Mouse (Mus musculus): ENCODE measurements around the gene Cdkal1. TPM values are rescaled to one million over a fixed set of nuclear protein-coding genes. Genes with fewer than 3 reads are reported as not detected.

The Cdkal1 gene
- polyA plus RNA-seq, 1 experiment from 2014 or later, result 8.7 TPM

GRCm38 (mm10) chr13:29860087-29860486 lies 4.6 kb upstream of the Cdkal1 start:
- Histone ChIP-seq H3K27me3 (ENCODE audit: insufficient read depth, low read length) (no peaks in the 10 kb centered on the region), H3K9me3 (ENCODE audit: low read length) (no peaks in the 10 kb centered on the region), H3K4me2 (ENCODE audit: low read depth, low read length) (no peak overlapping the region), H3K4me3 (ENCODE audit: low read depth, low read length) (no peak overlapping the region), H3K27ac (ENCODE audit: low read depth) (no peak overlapping the region), H3K36me3 (replicated peaks; ENCODE audit: insufficient read depth, low read length) (no peaks in the 10 kb centered on the region), H3K9ac (replicated peaks) (no peak overlapping the region), H3K4me1 (ENCODE audit: insufficient read depth) (no peaks in the 10 kb centered on the region)
- ATAC-seq (no peak), DNase-seq (no peak)
- WGBS (ENCODE audit: insufficient replicate concordance), result 61% methylated on average over 2 of the region's 2 CpGs
- TF ChIP-seq EP300 (IDR thresholded peaks at IDR 0.05; ENCODE audit: low read depth), result no peak
- no peak for TF ChIP-seq CTCF (IDR thresholded peaks at IDR 0.05; ENCODE audit: low read depth)

DNA sequence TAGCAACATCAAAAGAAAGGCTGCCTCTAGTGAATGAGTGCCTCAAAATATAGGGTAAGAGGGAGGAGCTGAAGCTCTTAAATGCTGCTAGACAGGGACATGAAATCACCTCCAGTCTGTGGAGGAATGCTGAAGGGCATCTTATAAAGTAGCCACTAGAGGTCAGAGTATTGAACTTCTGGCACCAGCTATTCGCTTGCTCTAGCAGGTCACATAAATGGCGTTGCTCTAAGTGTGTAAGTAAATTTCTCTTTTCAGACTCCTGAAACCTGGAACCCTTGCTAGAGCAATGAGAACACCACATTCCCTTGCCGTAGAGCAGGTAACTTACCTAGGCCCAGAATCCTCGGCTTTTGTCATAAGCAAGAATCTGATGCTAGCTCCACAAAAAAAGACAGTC lies 2.0 kb upstream of the Cdkal1 start:
- peak; percentile 53; the same call in 1 of the 2 replicates for ATAC-seq
- Histone ChIP-seq H3K36me3 (replicated peaks; ENCODE audit: insufficient read depth, low read length) (no peaks in the 10 kb centered on the region), H3K27ac (ENCODE audit: low read depth) (no peak overlapping the region), H3K4me1 (ENCODE audit: insufficient read depth) (no peaks in the 10 kb centered on the region), H3K27me3 (ENCODE audit: insufficient read depth, low read length) (no peaks in the 10 kb centered on the region), H3K9ac (replicated peaks) (no peak overlapping the region), H3K9me3 (ENCODE audit: low read length) (no peaks in the 10 kb centered on the region), H3K4me2 (ENCODE audit: low read depth, low read length) (no peak overlapping the region), H3K4me3 (ENCODE audit: low read depth, low read length) (no peak overlapping the region)
- DNase-seq, result peak; percentile 13
- no peak for TF ChIP-seq EP300 (IDR thresholded peaks at IDR 0.05; ENCODE audit: low read depth)
- peak; percentile 72 for TF ChIP-seq CTCF (IDR thresholded peaks at IDR 0.05; ENCODE audit: low read depth)
- 21% methylated on average over 4 of the region's 4 CpGs for WGBS (ENCODE audit: insufficient replicate concordance)

- peak overlapping the region; percentile 82 for H3K4me3 ChIP-seq (ENCODE audit: low read depth, low read length)
- DNase-seq, result no peak
- H3K27ac ChIP-seq (ENCODE audit: low read depth), result peak overlapping the region; percentile 85
- no peak for ATAC-seq
- TF ChIP-seq EP300 (IDR thresholded peaks at IDR 0.05; ENCODE audit: low read depth) (no peak), CTCF (IDR thresholded peaks at IDR 0.05; ENCODE audit: low read depth) (no peak)
- peaks cover 3% of the 10 kb centered on the region; the same call in 1 of the 2 replicates for H3K36me3 ChIP-seq (replicated peaks; ENCODE audit: insufficient read depth, low read length)
- H3K9ac ChIP-seq (replicated peaks), result peak overlapping the region; percentile 78
- H3K9me3 ChIP-seq (ENCODE audit: low read length), result no peaks in the 10 kb centered on the region
- H3K27me3 ChIP-seq (ENCODE audit: insufficient read depth, low read length), result no peaks in the 10 kb centered on the region
- no peaks in the 10 kb centered on the region for H3K4me1 ChIP-seq (ENCODE audit: insufficient read depth)
- peak overlapping the region; percentile 76 for H3K4me2 ChIP-seq (ENCODE audit: low read depth, low read length)
- 1% methylated on average over 5 of the region's 5 CpGs for WGBS (ENCODE audit: insufficient replicate concordance)
Measured at GRCm38 (mm10) chr13:29854876-29855275, 598 bp downstream of the Cdkal1 start.

GRCm38 (mm10) chr13:29838409-29839047 lies 16.9 kb downstream of the Cdkal1 start:
- peak; percentile 82 for TF ChIP-seq CTCF (IDR thresholded peaks at IDR 0.05; ENCODE audit: low read depth)
- no peak for TF ChIP-seq EP300 (IDR thresholded peaks at IDR 0.05; ENCODE audit: low read depth)
- Histone ChIP-seq H3K27me3 (ENCODE audit: insufficient read depth, low read length) (no peaks in the 10 kb centered on the region), H3K36me3 (replicated peaks; ENCODE audit: insufficient read depth, low read length) (peaks cover 26% of the 10 kb centered on the region; the same call in 1 of the 2 replicates), H3K27ac (ENCODE audit: low read depth) (no peak overlapping the region), H3K4me2 (ENCODE audit: low read depth, low read length) (no peak overlapping the region), H3K4me3 (ENCODE audit: low read depth, low read length) (no peak overlapping the region), H3K4me1 (ENCODE audit: insufficient read depth) (no peaks in the 10 kb centered on the region), H3K9me3 (ENCODE audit: low read length) (no peaks in the 10 kb centered on the region), H3K9ac (replicated peaks) (no peak overlapping the region)
- WGBS (ENCODE audit: insufficient replicate concordance), result 58% methylated on average over 5 of the region's 5 CpGs
- no peak for DNase-seq
- no peak for ATAC-seq

GRCm38 (mm10) chr13:29835170-29835569 lies 20.3 kb downstream of the Cdkal1 start:
- no peak overlapping the region for H3K4me3 ChIP-seq (ENCODE audit: low read depth, low read length)
- ATAC-seq, result no peak
- no peaks in the 10 kb centered on the region for H3K4me1 ChIP-seq (ENCODE audit: insufficient read depth)
- H3K9ac ChIP-seq (replicated peaks), result no peak overlapping the region
- no peaks in the 10 kb centered on the region for H3K9me3 ChIP-seq (ENCODE audit: low read length)
- no peak overlapping the region for H3K27ac ChIP-seq (ENCODE audit: low read depth)
- no peaks in the 10 kb centered on the region for H3K27me3 ChIP-seq (ENCODE audit: insufficient read depth, low read length)
- H3K4me2 ChIP-seq (ENCODE audit: low read depth, low read length), result no peak overlapping the region
- WGBS (ENCODE audit: insufficient replicate concordance), result 29% methylated on average over 4 of the region's 4 CpGs
- TF ChIP-seq EP300 (IDR thresholded peaks at IDR 0.05; ENCODE audit: low read depth), result no peak
- peak; percentile 73 for TF ChIP-seq CTCF (IDR thresholded peaks at IDR 0.05; ENCODE audit: low read depth)
- peaks cover 10% of the 10 kb centered on the region; the same call in 1 of the 2 replicates for H3K36me3 ChIP-seq (replicated peaks; ENCODE audit: insufficient read depth, low read length)
- DNase-seq, result peak; percentile 21

DNA sequence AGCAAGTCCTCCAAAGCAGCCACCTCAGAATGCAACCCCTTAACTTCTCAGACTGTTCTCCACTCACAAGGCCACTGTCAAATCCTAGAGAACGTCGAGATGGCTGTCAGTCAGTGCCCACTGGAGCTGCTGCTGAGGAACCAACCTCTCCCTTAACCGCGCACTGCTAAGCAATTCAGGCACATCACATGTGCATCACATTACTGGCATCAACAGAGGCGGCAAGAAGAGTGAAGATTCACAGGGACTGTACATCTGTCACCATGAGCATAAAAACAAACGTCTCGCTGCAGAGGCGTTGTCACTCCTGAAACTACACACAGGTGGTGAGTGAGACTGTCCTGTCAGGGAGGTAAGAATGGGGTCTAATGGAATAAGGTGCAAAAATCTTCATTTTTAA lies 21.7 kb downstream of the Cdkal1 start:
- 82% methylated on average over 8 of the region's 8 CpGs for WGBS (ENCODE audit: insufficient replicate concordance)
- H3K4me3 ChIP-seq (ENCODE audit: low read depth, low read length), result no peak overlapping the region
- no peak for DNase-seq
- H3K4me1 ChIP-seq (ENCODE audit: insufficient read depth), result no peaks in the 10 kb centered on the region
- H3K4me2 ChIP-seq (ENCODE audit: low read depth, low read length), result no peak overlapping the region
- TF ChIP-seq EP300 (IDR thresholded peaks at IDR 0.05; ENCODE audit: low read depth), result no peak
- TF ChIP-seq CTCF (IDR thresholded peaks at IDR 0.05; ENCODE audit: low read depth), result no peak
- no peak for ATAC-seq
- H3K9me3 ChIP-seq (ENCODE audit: low read length), result no peaks in the 10 kb centered on the region
- H3K27me3 ChIP-seq (ENCODE audit: insufficient read depth, low read length), result no peaks in the 10 kb centered on the region
- H3K9ac ChIP-seq (replicated peaks), result no peak overlapping the region
- no peak overlapping the region for H3K27ac ChIP-seq (ENCODE audit: low read depth)
- H3K36me3 ChIP-seq (replicated peaks; ENCODE audit: insufficient read depth, low read length), result peaks cover 10% of the 10 kb centered on the region; the same call in 1 of the 2 replicates

Measured in liver, postnatal 0 days (tissue).